Mouse (Mus musculus) stomach, postnatal 0 days (tissue): ENCODE measurements around the gene Nell2.
"Not testable (repeated sequence)": the region's sequence is repeated elsewhere in the genome, so short reads cannot be mapped to it uniquely, and the experiment has no call there.

Experiments used
- CTCF ChIP-seq: IDR thresholded peaks from 2 replicates; pipeline ENCODE4 v1.5.1; 2016; ENCODE audit warnings: antibody characterized with exemption, low read depth, mild to moderate bottlenecking, moderate library complexity
- EP300 ChIP-seq: optimal IDR thresholded peaks from 2 replicates; pipeline ENCODE3; 2016; ENCODE audit warnings: antibody characterized with exemption

GRCm38 (mm10) chr15:95513306-95513705 is 15.1 kb downstream of the Nell2 start:
- not testable (repeated sequence) for TF ChIP-seq CTCF, EP300
